Mouse (Mus musculus) myocyte (in vitro differentiated cells): ENCODE measurements around the gene Acly.

Experiments
- CEBPB ChIP-seq: IDR thresholded peaks from 2 replicates; pipeline ENCODE4 v1.6.1; 2011; ENCODE audit warnings: mild to moderate bottlenecking, moderate library complexity; ENCODE audit not compliant: poor library complexity, insufficient read depth, severe bottlenecking
- E2F4 ChIP-seq: IDR thresholded peaks from one replicate; pipeline ENCODE4 v1.6.1; 2011; ENCODE audit warnings: mild to moderate bottlenecking, control low read depth, moderate library complexity; ENCODE audit not compliant: insufficient read depth
- MAX ChIP-seq: IDR thresholded peaks from one replicate; pipeline ENCODE4 v1.6.1; 2011; ENCODE audit warnings: low read depth, mild to moderate bottlenecking, control low read depth
- MYOD1 ChIP-seq, 3 experiments: IDR thresholded peaks; one replicate each; pipeline ENCODE4 v1.6.1; 2011; ENCODE audit warnings: control low read depth in 2 of 3, low read depth in 2 of 3, mild to moderate bottlenecking in 2 of 3, moderate library complexity in 1 of 3; ENCODE audit not compliant: insufficient read length in 2 of 3, control insufficient read depth in 1 of 3
- POLR2A ChIP-seq: IDR thresholded peaks from one replicate; pipeline ENCODE4 v1.6.1; 2011; ENCODE audit warnings: low read depth, mild to moderate bottlenecking, control low read depth, moderate library complexity; ENCODE audit not compliant: insufficient read length
- POLR2AphosphoS2 ChIP-seq: IDR thresholded peaks from one replicate; pipeline ENCODE4 v1.6.1; 2011; ENCODE audit warnings: low read depth, control low read depth; ENCODE audit not compliant: insufficient read length
- REST ChIP-seq: IDR thresholded peaks from one replicate; pipeline ENCODE4 v1.6.1; 2011; ENCODE audit warnings: mild to moderate bottlenecking, control low read depth, moderate library complexity; ENCODE audit not compliant: insufficient read depth, insufficient read length
- TCF3 ChIP-seq: IDR thresholded peaks from one replicate; pipeline ENCODE4 v1.6.1; 2011; ENCODE audit warnings: low read depth, control low read depth; ENCODE audit not compliant: insufficient read length
- USF1 ChIP-seq: IDR thresholded peaks from one replicate; pipeline ENCODE4 v1.6.1; 2011; ENCODE audit warnings: low read depth, mild to moderate bottlenecking, control low read depth, moderate library complexity

DNA sequence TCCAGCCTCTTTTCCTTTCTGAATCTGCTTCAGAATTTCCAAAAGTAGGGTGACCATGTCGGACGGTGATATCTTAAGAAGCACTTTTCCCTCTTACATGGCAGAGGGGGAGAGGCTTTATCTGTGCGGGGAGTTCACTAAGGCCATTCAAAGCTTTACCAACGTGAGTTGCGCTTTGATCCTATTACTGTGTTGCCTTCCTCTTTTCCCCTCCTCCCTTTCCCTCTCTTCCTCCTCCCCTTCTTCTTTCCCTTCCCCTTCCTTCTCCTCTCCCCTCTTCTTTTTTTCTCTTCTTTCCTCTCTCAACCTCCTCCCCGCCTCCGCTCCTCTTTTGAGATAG, 17.9 kb upstream of the Acly start:
- TF ChIP-seq CEBPB: no peak
- TF ChIP-seq TCF3: no peak
- TF ChIP-seq USF1: no peak
- TF ChIP-seq POLR2A: no peak
- no peak for TF ChIP-seq POLR2AphosphoS2
- TF ChIP-seq MAX: no peak
- TF ChIP-seq REST: no peak
- no peak for TF ChIP-seq E2F4
- TF ChIP-seq MYOD1 (IDR thresholded peaks at IDR 0.05; ENCODE audit: control insufficient read depth in 1 of 3, insufficient read length in 2 of 3, low read depth in 2 of 3): no peak
